ENCODE assay signal across 14 mouse cellular contexts in the genomic region with DNA sequence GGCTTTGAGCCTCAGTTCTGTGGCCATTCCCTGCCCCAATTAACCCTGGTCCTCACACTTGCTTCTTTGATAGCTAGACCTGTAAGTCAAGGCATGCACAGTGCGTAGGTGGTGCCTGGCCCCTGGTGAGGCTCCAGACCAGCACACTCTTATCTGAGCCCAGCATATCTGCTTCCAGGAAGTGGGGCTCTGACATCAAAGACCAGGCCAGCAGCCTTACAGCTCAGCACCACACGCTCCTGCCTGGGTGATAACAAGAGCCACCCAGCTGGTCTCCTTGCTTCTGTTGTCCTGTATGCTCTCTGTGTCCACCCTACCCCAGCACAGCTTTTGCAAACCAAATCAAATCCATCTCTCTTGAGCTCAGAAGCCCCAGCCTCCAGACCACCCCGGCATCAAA. TPM values are rescaled to one million over a fixed set of nuclear protein-coding genes. Genes with fewer than 3 reads are reported as not detected.
A peak's percentile ranks its signal among the peaks of the same experiment; 100 is the strongest.
DNase-seq lines count a peak whose midpoint lies in the region; ATAC-seq and TF ChIP-seq lines count a peak whose summit lies in the region.
"Had no signal": no experiment of that assay in that cellular context is flagged by ENCODE, and none has a peak within 500 bp of the region (broad histone marks: within the 10 kb centered on the region; RNA-seq: fewer than 3 reads in every experiment).

No protein-coding gene starts in this region.

- H3K4me1 ChIP-seq in hindbrain, embryonic 10.5 days (replicated peaks), result peaks cover 8% of the 10 kb centered on the region
- no peaks in the 10 kb centered on the region; the same call in 1 of the 2 replicates for H3K4me1 ChIP-seq in hindbrain, postnatal 0 days (ENCODE audit: insufficient read depth, low read length)
- H3K4me1 ChIP-seq in limb, embryonic 13.5 days, result no peaks in the 10 kb centered on the region
- H3K4me1 ChIP-seq: embryonic facial prominence, embryonic 15.5 days; limb, embryonic 12.5 days; neural tube, embryonic 13.5 days had no signal

- no peak for DNase-seq in hindbrain, embryonic 10.5 days (ENCODE audit: low spot score)
- DNase-seq in hindbrain, postnatal 0 days (ENCODE audit: low spot score), result no peak
- DNase-seq in spleen, postnatal 36 days (ENCODE audit: low spot score in 2 of 2), result peak; percentile 29 to 30
- no peak for DNase-seq in layer of hippocampus, adult 18-20 months (ENCODE audit: low spot score in 2 of 2)
- no peak for DNase-seq in B cell, adult 2 months
- DNase-seq: gastrocnemius, postnatal 14 days; right cerebral cortex, postnatal 25 days had no signal

- no peaks in the 10 kb centered on the region for H3K36me3 ChIP-seq in hindbrain, embryonic 10.5 days
- no peaks in the 10 kb centered on the region for H3K36me3 ChIP-seq in hindbrain, postnatal 0 days (ENCODE audit: insufficient read depth, low read length)
- no peaks in the 10 kb centered on the region for H3K36me3 ChIP-seq in limb, embryonic 13.5 days
- H3K36me3 ChIP-seq: embryonic facial prominence, embryonic 15.5 days; limb, embryonic 12.5 days; neural tube, embryonic 13.5 days had no signal

- H3K4me2 ChIP-seq in hindbrain, postnatal 0 days (ENCODE audit: low read depth, low read length), result no peak overlapping the region
- no peak overlapping the region for H3K4me2 ChIP-seq in limb, embryonic 13.5 days (replicated peaks)
- H3K4me2 ChIP-seq: embryonic facial prominence, embryonic 15.5 days; limb, embryonic 12.5 days; midbrain, embryonic 11.5 days; neural tube, embryonic 13.5 days had no signal

- H3K9ac ChIP-seq in hindbrain, postnatal 0 days (replicated peaks; ENCODE audit: low read length), result no peak overlapping the region
- 0 out of 2 replicates have a peak overlapping the region, but pooled peaks have one; percentile 31 for H3K9ac ChIP-seq in limb, embryonic 13.5 days
- H3K9ac ChIP-seq: embryonic facial prominence, embryonic 15.5 days; limb, embryonic 12.5 days; neural tube, embryonic 13.5 days had no signal

- H3K4me3 ChIP-seq in hindbrain, embryonic 10.5 days, result no peak overlapping the region
- H3K4me3 ChIP-seq in hindbrain, postnatal 0 days (ENCODE audit: low read length), result no peak overlapping the region
- no peak overlapping the region for H3K4me3 ChIP-seq in limb, embryonic 13.5 days
- H3K4me3 ChIP-seq: embryonic facial prominence, embryonic 15.5 days; limb, embryonic 12.5 days; neural tube, embryonic 13.5 days had no signal

- H3K27ac ChIP-seq in hindbrain, embryonic 10.5 days, result peak overlapping the region; percentile 60; the same call in 1 of the 2 replicates
- H3K27ac ChIP-seq in hindbrain, postnatal 0 days, result no peak overlapping the region
- no peak overlapping the region for H3K27ac ChIP-seq in limb, embryonic 13.5 days
- H3K27ac ChIP-seq: embryonic facial prominence, embryonic 15.5 days; limb, embryonic 12.5 days; neural tube, embryonic 13.5 days had no signal

- WGBS in hindbrain, embryonic 10.5 days, result 68% methylated on average over 3 of the region's 3 CpGs
- 74% methylated on average over 3 of the region's 3 CpGs for WGBS in hindbrain, postnatal 0 days
- 30% methylated on average over 3 of the region's 3 CpGs for WGBS in limb, embryonic 13.5 days

- no peaks in the 10 kb centered on the region for H3K9me3 ChIP-seq in hindbrain, embryonic 10.5 days
- H3K9me3 ChIP-seq in hindbrain, postnatal 0 days (ENCODE audit: low read length), result no peaks in the 10 kb centered on the region
- no peaks in the 10 kb centered on the region for H3K9me3 ChIP-seq in limb, embryonic 13.5 days
- H3K9me3 ChIP-seq: embryonic facial prominence, embryonic 15.5 days; limb, embryonic 12.5 days; neural tube, embryonic 13.5 days had no signal

- TF ChIP-seq CTCF in hindbrain, postnatal 0 days (IDR thresholded peaks at IDR 0.05; ENCODE audit: low read depth), result no peak

- no peak for ATAC-seq in hindbrain, postnatal 0 days
- peak; percentile 82 for ATAC-seq in common myeloid progenitor, adult 5-6 weeks (replicated peaks; ENCODE audit: low read depth, poor library complexity, severe bottlenecking)
- no peak for ATAC-seq in limb, embryonic 13.5 days (ENCODE audit: low FRiP score, low read depth)
- ATAC-seq in CD4-positive, CD25-positive, alpha-beta regulatory T cell, adult 4 months, result no peak

- peaks cover 37% of the 10 kb centered on the region for H3K27me3 ChIP-seq in hindbrain, embryonic 10.5 days (ENCODE audit: insufficient read depth, poor library complexity, severe bottlenecking)
- no peaks in the 10 kb centered on the region for H3K27me3 ChIP-seq in hindbrain, postnatal 0 days (ENCODE audit: insufficient read depth, low read length)
- peaks cover 6% of the 10 kb centered on the region for H3K27me3 ChIP-seq in limb, embryonic 13.5 days
- H3K27me3 ChIP-seq: embryonic facial prominence, embryonic 15.5 days; neural tube, embryonic 13.5 days had no signal

RNA-seq across cellular contexts. Expression of a gene that starts 34.8 kb away (rescaled TPM):
- 7.4 and 12.9 TPM in 2 replicates for polyA plus RNA-seq in hindbrain, embryonic 10.5 days (2016; fragmentation: Nextera tagmentation; extraction: Ambion mirVana)
- 5.8 and 9.0 TPM in 2 replicates for total RNA-seq in hindbrain, postnatal 0 days (2014; rRNA removed)
- 8.3 and 8.7 TPM in 2 replicates for polyA plus RNA-seq in hindbrain, postnatal 0 days (2015; fragmentation: Nextera tagmentation; extraction: Ambion mirVana)
- total RNA-seq in common myeloid progenitor, adult 5-6 weeks (2017), result not detected in 2 replicates
- polyA plus RNA-seq in limb, embryonic 13.5 days (2015; fragmentation: Nextera tagmentation; extraction: Ambion mirVana), result 5.6 TPM in 2 replicates
- 1 to 10 TPM; 2.6 to 2.8 TPM for total RNA-seq in layer of hippocampus, adult 18-20 months (2021)
- polyA plus RNA-seq in CD4-positive, CD25-positive, alpha-beta regulatory T cell, adult 4 months (2017; shearing (Covaris generic)), result under 1 TPM in 1 of 2 experiments, not detected in 1; 0.09 TPM

RNA-seq across cellular contexts. Expression of a gene that starts 51.3 kb away (rescaled TPM):
- 1.7 and 2.6 TPM in 2 replicates for polyA plus RNA-seq in hindbrain, embryonic 10.5 days (2016; fragmentation: Nextera tagmentation; extraction: Ambion mirVana)
- total RNA-seq in hindbrain, postnatal 0 days (2014; rRNA removed), result 30.0 and 34.4 TPM in 2 replicates
- polyA plus RNA-seq in hindbrain, postnatal 0 days (2015; fragmentation: Nextera tagmentation; extraction: Ambion mirVana), result 9.9 and 11.5 TPM in 2 replicates
- 4.2 and 7.8 TPM in 2 replicates for total RNA-seq in common myeloid progenitor, adult 5-6 weeks (2017)
- 0.23 and 0.25 TPM in 2 replicates for polyA plus RNA-seq in limb, embryonic 13.5 days (2015; fragmentation: Nextera tagmentation; extraction: Ambion mirVana)
- not detected for total RNA-seq in layer of hippocampus, adult 18-20 months (2021)
- not detected for polyA plus RNA-seq in CD4-positive, CD25-positive, alpha-beta regulatory T cell, adult 4 months (2017; shearing (Covaris generic))
- total RNA-seq: gastrocnemius, postnatal 14 days had no signal
- polyA plus RNA-seq: limb, embryonic 12.5 days had no signal

Comparison
In these comparisons a context has a peak if more than half of its experiments do, and no peak if none do; other contexts are left out.
1. DNase-seq: peak in spleen, postnatal 36 days (2 of 2); none in hindbrain, embryonic 10.5 days (single experiment), hindbrain, postnatal 0 days (single experiment), layer of hippocampus, adult 18-20 months (0 of 2) and B cell, adult 2 months (0 of 2).